Mouse (Mus musculus): Measurements from ENCODE around the gene Grwd1.

The Grwd1 gene

GRCm38 (mm10) chr7:45842950-45843744 is 12.4 kb upstream of the Grwd1 start:
- no peak for DNase-seq (ENCODE audit: low read depth)

- no peak for DNase-seq (ENCODE audit: low read depth)
Observed at GRCm38 (mm10) chr7:45833924-45834323, 3.2 kb upstream of the Grwd1 start.

GRCm38 (mm10) chr7:45833148-45833790 is 2.5 kb upstream of the Grwd1 start:
- no peak for DNase-seq (ENCODE audit: low read depth)

GRCm38 (mm10) chr7:45832428-45832827 is 1.7 kb upstream of the Grwd1 start:
- DNase-seq (ENCODE audit: low read depth): no peak

GRCm38 (mm10) chr7:45831128-45831525 is 383 bp upstream of the Grwd1 start:
- DNase-seq (ENCODE audit: low read depth): no peak

GRCm38 (mm10) chr7:45826631-45827030 is 4.1 kb downstream of the Grwd1 start:
- no peak for DNase-seq (ENCODE audit: low read depth)

- DNase-seq (ENCODE audit: low read depth): no peak
Observed at GRCm38 (mm10) chr7:45824598-45824997, 6.1 kb downstream of the Grwd1 start, which contains the start of gene Kcnj14. Kcnj14 (minus strand) TSS chr7:45824782.

- DNase-seq (ENCODE audit: low read depth): no peak
Observed at GRCm38 (mm10) chr7:45820913-45821312, 9.8 kb downstream of the Grwd1 start.

- DNase-seq (ENCODE audit: low read depth): no peak
Observed at GRCm38 (mm10) chr7:45819843-45820242, 10.9 kb downstream of the Grwd1 start.

GRCm38 (mm10) chr7:45815984-45816351 is 14.8 kb downstream of the Grwd1 start:
- DNase-seq (ENCODE audit: low read depth): no peak

- no peak for DNase-seq (ENCODE audit: low read depth)
Observed at GRCm38 (mm10) chr7:45815323-45815983, 15.3 kb downstream of the Grwd1 start.

- DNase-seq (ENCODE audit: low read depth): no peak
Observed at GRCm38 (mm10) chr7:45814841-45815240, 15.9 kb downstream of the Grwd1 start.

GRCm38 (mm10) chr7:45813787-45814779 is 16.7 kb downstream of the Grwd1 start, which contains the start of gene Cyth2:
Cyth2 (minus strand) TSS chr7:45814581.
- DNase-seq (ENCODE audit: low read depth): peak; percentile 100

GRCm38 (mm10) chr7:45812921-45813320 is 17.8 kb downstream of the Grwd1 start:
- DNase-seq (ENCODE audit: low read depth): no peak

- no peak for DNase-seq (ENCODE audit: low read depth)
Observed at GRCm38 (mm10) chr7:45809276-45810075, 21.3 kb downstream of the Grwd1 start.

GRCm38 (mm10) chr7:45808471-45808870 is 22.3 kb downstream of the Grwd1 start:
- no peak for DNase-seq (ENCODE audit: low read depth)

- DNase-seq (ENCODE audit: low read depth): no peak
Observed at GRCm38 (mm10) chr7:45805941-45806340, 24.8 kb downstream of the Grwd1 start.

GRCm38 (mm10) chr7:45802551-45802950 is 28.2 kb downstream of the Grwd1 start:
- peak; percentile 32 for DNase-seq (ENCODE audit: low read depth)

- DNase-seq (ENCODE audit: low read depth): peak; percentile 80
Observed at GRCm38 (mm10) chr7:45801348-45801747, 29.4 kb downstream of the Grwd1 start.

- DNase-seq (ENCODE audit: low read depth): no peak
Observed at GRCm38 (mm10) chr7:45800546-45801204, 30.1 kb downstream of the Grwd1 start.

All from fibroblast of lung, adult 2 months (primary cell).